Mouse (Mus musculus): ENCODE measurements around the gene Rex1bd.
A peak's percentile ranks its signal among the peaks of the same experiment; 100 is the strongest.
"Not testable (repeated sequence)": the region's sequence is repeated elsewhere in the genome, so short reads cannot be mapped to it uniquely, and the experiment has no call there.

Gene Rex1bd

DNA sequence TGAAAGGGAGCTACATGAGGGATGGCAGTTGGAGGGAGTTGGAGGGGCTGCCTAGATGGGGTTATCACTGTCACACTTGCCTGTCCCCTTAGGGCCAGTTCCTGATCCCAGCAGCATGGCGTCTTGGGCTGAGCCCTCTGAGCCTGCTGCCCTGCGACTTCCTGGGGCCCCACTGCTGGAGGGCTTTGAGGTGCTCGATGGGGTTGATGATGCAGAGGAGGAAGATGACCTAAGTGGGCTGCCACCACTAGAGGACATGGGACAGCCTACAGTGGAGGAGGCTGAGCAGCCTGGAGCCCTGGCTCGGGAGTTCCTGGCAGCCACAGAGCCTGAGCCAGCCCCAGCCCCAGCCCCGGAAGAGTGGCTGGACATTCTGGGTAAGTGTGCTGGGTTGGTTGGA lies 22.7 kb upstream of the Rex1bd start:
- DNase-seq (ENCODE audit: low read depth, low spot score): no peak

DNA sequence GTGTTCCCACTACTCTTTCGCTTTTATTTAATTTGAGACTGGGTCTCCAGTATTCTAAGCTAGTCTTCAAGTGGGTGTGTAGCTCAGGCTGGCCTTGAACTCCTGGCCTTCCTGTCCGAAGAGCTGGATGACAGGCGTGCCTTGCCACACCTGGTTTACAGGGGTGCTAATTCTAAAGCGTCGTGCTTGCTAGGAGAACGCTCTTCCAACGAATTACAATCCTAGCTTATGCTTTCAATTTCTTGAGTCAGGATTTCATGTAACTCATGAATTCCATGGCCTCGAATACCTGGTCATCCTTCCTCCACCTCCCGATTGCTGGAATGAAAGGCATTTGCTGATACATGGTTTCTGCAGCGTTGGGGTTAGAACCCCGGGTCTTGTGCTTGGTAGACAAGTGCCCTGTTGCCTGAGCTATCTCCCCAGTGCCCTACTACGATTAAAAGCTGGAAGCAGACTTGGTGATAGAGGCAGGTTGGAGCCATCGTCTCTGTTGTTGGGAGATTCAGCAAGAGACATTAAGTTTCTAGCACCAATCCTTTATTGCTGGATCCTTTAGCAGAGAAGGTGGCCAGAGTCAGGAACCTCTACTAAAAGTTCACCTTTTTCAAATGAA lies 21.7 kb upstream of the Rex1bd start:
- DNase-seq (ENCODE audit: low read depth, low spot score): peak; percentile 41

DNA sequence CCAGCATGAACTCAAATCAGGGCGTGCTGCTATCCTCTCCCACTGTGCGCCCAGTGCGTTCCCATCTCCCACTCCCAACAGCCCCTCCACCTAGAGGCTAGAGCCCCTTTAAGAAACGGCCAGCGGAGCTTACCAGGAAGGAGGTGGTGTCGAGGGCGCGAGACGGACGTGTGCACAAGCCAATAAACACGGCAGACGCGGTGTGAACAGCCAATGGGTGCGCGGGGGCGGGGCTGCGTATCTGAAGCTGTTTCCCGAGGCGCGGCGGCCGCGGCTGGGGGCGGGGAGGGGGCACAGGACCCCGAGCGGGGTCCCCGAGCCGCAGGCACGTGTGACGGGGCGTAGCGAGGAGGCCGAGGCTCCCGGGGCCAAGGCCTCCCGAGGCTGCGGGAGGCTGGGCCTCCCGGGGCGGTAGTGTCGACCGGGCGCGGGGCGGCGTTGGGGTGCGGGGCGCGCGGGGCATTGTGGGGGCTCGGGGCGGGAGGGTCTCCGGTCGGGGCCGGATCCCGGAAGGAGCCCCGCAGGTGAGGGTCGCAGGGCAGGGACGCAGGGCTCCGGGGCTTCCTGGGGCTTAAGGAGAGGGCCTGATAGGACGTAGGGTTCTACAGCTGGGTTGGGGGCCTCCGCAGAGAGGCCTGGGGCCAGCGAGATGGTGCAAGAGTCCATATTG lies 21.1 kb upstream of the Rex1bd start, which contains the start of the genes Fkbp8 and Kxd1:
Gene Fkbp8, plus strand, starts transcription at position 213 of the 670 bp plus-strand sequence.
Gene Kxd1, minus strand, starts transcription at position 445 of the 670 bp plus-strand sequence.
- DNase-seq (ENCODE audit: low read depth, low spot score): peak; percentile 94

- no peak for DNase-seq (ENCODE audit: low read depth, low spot score)
These were observed 20.6 kb upstream of the Rex1bd start for GRCm38 (mm10) chr8:70527111-70527511.

DNA sequence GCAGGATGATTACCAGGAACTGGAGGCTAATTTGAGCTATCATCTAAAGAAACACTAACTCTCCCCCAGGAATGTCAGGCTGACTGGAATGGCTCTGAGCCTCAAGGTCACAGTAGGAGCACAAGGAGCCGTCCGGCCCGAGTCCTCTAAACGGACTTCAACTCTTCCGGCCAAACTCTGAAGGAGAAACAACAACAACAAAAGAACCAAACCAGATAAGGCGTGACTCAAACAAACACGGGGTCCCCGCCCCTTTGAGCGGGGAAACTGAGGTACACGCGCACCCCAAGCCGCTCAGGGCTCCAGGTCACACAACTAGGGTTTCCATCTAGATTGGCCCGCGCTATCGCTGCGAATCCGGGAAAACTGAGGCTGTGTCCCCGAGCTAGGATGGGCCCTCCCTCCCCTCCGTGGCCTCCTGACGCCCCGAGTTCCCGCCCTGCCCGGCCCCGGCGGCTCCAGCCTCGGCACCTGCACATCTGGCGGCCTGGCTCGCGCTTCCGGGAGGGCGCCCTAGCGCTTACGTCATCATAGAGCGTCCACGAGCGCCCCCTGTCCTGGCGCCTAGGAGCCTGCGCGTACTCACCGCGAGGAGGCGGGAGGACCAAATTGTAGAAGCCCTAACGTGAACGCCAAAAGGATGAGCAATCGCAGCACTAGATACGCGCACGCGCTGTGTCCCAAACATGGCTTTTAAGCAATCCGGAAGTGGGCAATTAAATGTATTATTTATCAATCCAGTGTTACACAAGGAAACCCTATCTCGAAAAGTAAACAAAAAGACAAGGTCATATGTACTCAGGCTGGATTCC lies 16.2 kb upstream of the Rex1bd start:
- DNase-seq (ENCODE audit: low read depth, low spot score): peak; percentile 100

DNA sequence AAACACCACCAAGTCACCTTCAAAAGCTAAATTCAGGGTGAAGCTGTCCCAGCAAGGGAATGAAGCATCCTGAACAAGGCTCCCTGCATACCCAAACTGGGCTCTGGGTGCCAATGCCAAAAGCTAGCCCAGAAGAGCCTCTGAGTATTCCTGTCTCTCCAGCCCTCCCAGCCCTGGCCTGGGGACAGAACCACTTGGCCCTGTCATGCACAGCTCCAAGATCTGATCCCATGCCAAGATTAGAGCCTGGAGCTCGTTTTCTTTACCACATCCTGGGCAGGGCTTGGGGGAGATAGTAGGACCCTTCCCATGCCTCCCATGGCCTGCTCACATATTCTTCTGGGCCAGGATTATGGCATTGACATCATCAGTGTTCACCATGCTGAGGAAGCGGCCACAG lies 13.1 kb upstream of the Rex1bd start:
- DNase-seq (ENCODE audit: low read depth, low spot score): peak; percentile 58

- peak; percentile 66 for DNase-seq (ENCODE audit: low read depth, low spot score)
These were observed 12.5 kb upstream of the Rex1bd start for GRCm38 (mm10) chr8:70519043-70519442.

GRCm38 (mm10) chr8:70517940-70518643 lies 11.5 kb upstream of the Rex1bd start:
- DNase-seq (ENCODE audit: low read depth, low spot score): no peak

DNA sequence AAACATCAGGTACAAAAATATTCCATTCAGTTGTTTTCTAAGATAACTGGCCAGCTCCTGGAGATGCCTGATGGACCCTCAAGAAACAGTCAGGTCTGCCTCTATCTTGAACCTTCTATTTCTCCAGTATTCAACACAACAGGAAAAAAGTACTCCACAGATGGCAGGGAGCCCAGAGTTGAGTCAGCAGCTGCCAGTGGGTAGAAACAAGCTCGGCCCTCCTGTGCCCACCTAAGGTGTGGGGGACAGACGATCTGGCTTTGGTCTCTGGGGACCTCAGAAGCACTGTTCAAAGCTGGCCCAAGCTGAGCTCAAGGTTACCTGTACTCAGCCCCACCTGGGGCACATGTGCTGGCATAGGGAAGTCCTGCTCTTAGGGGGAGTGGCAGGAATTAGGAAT lies 6.9 kb upstream of the Rex1bd start:
- DNase-seq (ENCODE audit: low read depth, low spot score): peak; percentile 92

DNA sequence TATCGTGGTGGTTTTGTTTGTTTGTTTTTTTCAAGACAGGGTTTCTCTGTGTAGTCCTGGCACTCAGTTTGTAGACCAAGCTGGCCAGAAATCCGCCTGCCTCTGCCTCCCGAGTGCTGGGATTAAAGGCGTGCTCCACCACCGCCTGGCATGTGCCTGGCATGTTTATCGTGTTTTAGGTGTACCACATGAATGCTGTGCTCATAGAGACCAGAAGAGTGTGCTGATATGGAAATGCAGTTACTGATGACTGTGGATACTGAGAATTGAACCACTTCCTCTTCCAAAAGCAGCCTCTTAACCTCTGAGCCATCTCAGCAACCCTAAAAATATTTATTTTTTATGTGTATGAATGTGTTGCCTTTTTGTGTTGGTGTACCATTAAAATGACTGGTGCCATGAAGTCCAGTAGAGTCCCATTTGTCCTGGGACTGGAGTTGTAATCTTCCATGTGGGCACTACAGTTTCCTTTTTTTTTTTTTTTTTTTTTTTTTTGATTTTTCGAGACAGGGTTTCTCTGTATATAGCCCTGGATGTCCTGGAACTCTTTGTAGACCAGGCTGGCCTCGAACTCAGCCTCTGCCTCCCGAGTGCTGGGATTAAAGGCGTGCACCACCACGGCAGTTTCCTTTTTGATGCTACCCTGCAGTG lies 5.8 kb upstream of the Rex1bd start:
- no peak for DNase-seq (ENCODE audit: low read depth, low spot score)

GRCm38 (mm10) chr8:70511770-70512169 lies 5.2 kb upstream of the Rex1bd start:
- no peak for DNase-seq (ENCODE audit: low read depth, low spot score)

- not testable (repeated sequence) for DNase-seq (ENCODE audit: low read depth, low spot score)
These were observed 4.6 kb upstream of the Rex1bd start for GRCm38 (mm10) chr8:70511174-70511573.

DNA sequence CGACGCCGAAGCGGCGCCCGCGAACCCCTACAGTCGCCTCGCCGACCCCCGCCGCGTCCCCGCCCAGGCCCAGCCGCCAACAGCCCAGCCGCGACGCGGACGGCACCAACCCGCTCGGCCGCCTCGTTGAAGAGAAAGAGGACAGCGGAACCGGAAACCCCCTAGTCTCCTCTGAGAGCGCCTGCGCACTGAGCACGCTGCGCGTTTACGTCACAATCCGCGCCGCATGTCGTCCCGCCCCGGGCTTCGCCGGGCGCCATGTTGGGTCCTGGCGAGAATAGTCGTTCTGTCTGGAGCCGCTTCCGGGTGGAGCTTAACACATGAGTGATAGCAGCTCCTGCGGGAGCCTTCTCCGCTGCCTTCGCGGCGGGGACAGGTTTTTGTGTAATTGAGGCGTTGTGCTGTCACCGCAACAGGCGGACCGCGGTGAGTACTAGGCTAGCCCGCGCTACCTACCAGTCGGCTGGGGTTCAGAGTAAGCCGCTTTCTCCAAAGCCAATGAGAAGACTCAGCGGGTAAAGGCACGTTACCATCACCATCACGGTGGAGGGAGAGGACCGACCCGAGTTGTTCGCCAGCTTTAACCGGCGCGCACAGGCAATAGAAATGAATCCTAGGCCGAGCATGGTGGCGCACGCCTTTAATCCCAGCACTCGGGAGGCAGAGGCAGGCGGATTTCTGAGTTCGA lies 3.8 kb upstream of the Rex1bd start, which contains the start of gene Uba52:
Gene Uba52, minus strand, starts transcription at position 574 of the 688 bp plus-strand sequence.
- DNase-seq (ENCODE audit: low read depth, low spot score): peak; percentile 98

- DNase-seq (ENCODE audit: low read depth, low spot score): no peak
These were observed 2.9 kb upstream of the Rex1bd start for GRCm38 (mm10) chr8:70509281-70509952.

DNA sequence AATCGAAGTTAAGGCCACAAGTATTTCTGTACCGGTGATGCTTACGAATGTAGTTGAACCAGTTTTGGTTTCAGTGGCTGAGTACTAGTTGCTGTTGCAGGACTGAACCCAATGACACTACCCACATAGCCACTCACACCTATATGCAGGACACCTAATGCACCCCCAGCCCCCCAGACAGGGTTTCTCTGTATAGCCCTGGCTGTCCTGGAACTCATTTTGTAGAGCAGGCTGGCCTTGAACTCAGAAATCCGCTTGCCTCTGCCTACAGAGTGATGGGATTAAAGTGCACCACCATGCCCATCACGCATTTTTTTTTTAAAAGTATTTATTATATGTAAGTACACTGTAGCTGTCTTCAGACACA lies 458 bp upstream of the Rex1bd start:
- DNase-seq (ENCODE audit: low read depth, low spot score): no peak

GRCm38 (mm10) chr8:70505698-70506327 lies 739 bp downstream of the Rex1bd start:
- DNase-seq (ENCODE audit: low read depth, low spot score): no peak

GRCm38 (mm10) chr8:70504851-70505250 lies 1.7 kb downstream of the Rex1bd start:
- DNase-seq (ENCODE audit: low read depth, low spot score): peak; percentile 96

- peak; percentile 99 for DNase-seq (ENCODE audit: low read depth, low spot score)
These were observed 2.2 kb downstream of the Rex1bd start for GRCm38 (mm10) chr8:70504291-70504716.

- DNase-seq (ENCODE audit: low read depth, low spot score): peak; percentile 70
These were observed 3.3 kb downstream of the Rex1bd start for GRCm38 (mm10) chr8:70503062-70503750.
